Mouse (Mus musculus): Measurements from ENCODE around the gene Ntrk3. TPM values are rescaled to one million over a fixed set of nuclear protein-coding genes. Genes with fewer than 3 reads are reported as not detected.

Ntrk3 gene
- polyA plus RNA-seq, 1 experiment from 2014 or later = 31.3 TPM

GRCm38 (mm10) chr7:78584936-78585335, 152.9 kb downstream of the Ntrk3 start:
- no peaks in the 10 kb centered on the region for H3K27me3 ChIP-seq
- no peak overlapping the region for H3K4me2 ChIP-seq (replicated peaks)
- H3K4me3 ChIP-seq = no peak overlapping the region
- H3K36me3 ChIP-seq = no peaks in the 10 kb centered on the region
- H3K27ac ChIP-seq (replicated peaks) = no peak overlapping the region
- H3K4me1 ChIP-seq = peaks cover 1% of the 10 kb centered on the region; the same call in 1 of the 2 replicates
- no peak overlapping the region for H3K9ac ChIP-seq (replicated peaks)
- WGBS = 85% methylated on average over 2 of the region's 2 CpGs
- no peak for ATAC-seq (replicated peaks)
- H3K9me3 ChIP-seq = no peaks in the 10 kb centered on the region

GRCm38 (mm10) chr7:78584499-78584898, 153.3 kb downstream of the Ntrk3 start:
- Histone ChIP-seq H3K4me1 (peaks cover 5% of the 10 kb centered on the region), H3K27me3 (no peaks in the 10 kb centered on the region), H3K4me2 (replicated peaks) (no peak overlapping the region), H3K9me3 (no peaks in the 10 kb centered on the region), H3K9ac (replicated peaks) (no peak overlapping the region), H3K36me3 (no peaks in the 10 kb centered on the region), H3K4me3 (no peak overlapping the region), H3K27ac (replicated peaks) (no peak overlapping the region)
- no peak for ATAC-seq (replicated peaks)
- WGBS = 14% methylated on average over 3 of the region's 3 CpGs

- Histone ChIP-seq H3K27me3 (no peaks in the 10 kb centered on the region), H3K9me3 (no peaks in the 10 kb centered on the region), H3K4me2 (replicated peaks) (no peak overlapping the region), H3K27ac (replicated peaks) (no peak overlapping the region), H3K9ac (replicated peaks) (no peak overlapping the region), H3K4me3 (no peak overlapping the region), H3K4me1 (peaks cover 11% of the 10 kb centered on the region), H3K36me3 (no peaks in the 10 kb centered on the region)
- WGBS = 64% methylated on average over 6 of the region's 6 CpGs
- ATAC-seq (replicated peaks) = no peak
These were observed 154.1 kb downstream of the Ntrk3 start for GRCm38 (mm10) chr7:78583678-78584077.

- no peaks in the 10 kb centered on the region for H3K36me3 ChIP-seq
- no peak overlapping the region for H3K4me3 ChIP-seq
- no peak overlapping the region for H3K27ac ChIP-seq (replicated peaks)
- no peaks in the 10 kb centered on the region for H3K9me3 ChIP-seq
- peaks cover 18% of the 10 kb centered on the region for H3K4me1 ChIP-seq
- H3K27me3 ChIP-seq = no peaks in the 10 kb centered on the region
- 59% methylated on average over 1 of the region's 1 CpGs for WGBS
- no peak for ATAC-seq (replicated peaks)
- H3K9ac ChIP-seq (replicated peaks) = no peak overlapping the region
- H3K4me2 ChIP-seq (replicated peaks) = no peak overlapping the region
These were observed 156.5 kb downstream of the Ntrk3 start for GRCm38 (mm10) chr7:78581341-78581740.

GRCm38 (mm10) chr7:78579461-78580234, 158.2 kb downstream of the Ntrk3 start:
- Histone ChIP-seq H3K27ac (replicated peaks) (peak overlapping the region; percentile 96), H3K4me3 (peak overlapping the region; percentile 65), H3K9me3 (no peaks in the 10 kb centered on the region), H3K36me3 (no peaks in the 10 kb centered on the region), H3K9ac (replicated peaks) (peak overlapping the region; percentile 84), H3K4me1 (peaks cover 34% of the 10 kb centered on the region), H3K4me2 (replicated peaks) (peak overlapping the region; percentile 68), H3K27me3 (no peaks in the 10 kb centered on the region)
- no peak for ATAC-seq (replicated peaks)
- 1% methylated on average over 13 of the region's 13 CpGs for WGBS

- H3K4me2 ChIP-seq (replicated peaks) = peak overlapping the region; percentile 68
- H3K27ac ChIP-seq (replicated peaks) = peak overlapping the region; percentile 96
- under 1% methylated on average over 56 of the region's 66 CpGs for WGBS
- H3K27me3 ChIP-seq = no peaks in the 10 kb centered on the region
- peaks cover 44% of the 10 kb centered on the region for H3K4me1 ChIP-seq
- ATAC-seq (replicated peaks) = peak; percentile 36
- H3K36me3 ChIP-seq = no peaks in the 10 kb centered on the region
- no peaks in the 10 kb centered on the region for H3K9me3 ChIP-seq
- H3K4me3 ChIP-seq = peak overlapping the region; percentile 65
- H3K9ac ChIP-seq (replicated peaks) = peak overlapping the region; percentile 84
These were observed 159.1 kb downstream of the Ntrk3 start for GRCm38 (mm10) chr7:78578461-78579359.

GRCm38 (mm10) chr7:78578111-78578460, 159.7 kb downstream of the Ntrk3 start:
- WGBS = under 1% methylated on average over 19 of the region's 23 CpGs
- peak; percentile 82 for ATAC-seq (replicated peaks)
- peak overlapping the region; percentile 84 for H3K9ac ChIP-seq (replicated peaks)
- H3K9me3 ChIP-seq = no peaks in the 10 kb centered on the region
- H3K4me1 ChIP-seq = peaks cover 48% of the 10 kb centered on the region
- peak overlapping the region; percentile 96 for H3K27ac ChIP-seq (replicated peaks)
- H3K4me3 ChIP-seq = peak overlapping the region; percentile 65
- peak overlapping the region; percentile 68 for H3K4me2 ChIP-seq (replicated peaks)
- no peaks in the 10 kb centered on the region for H3K36me3 ChIP-seq
- H3K27me3 ChIP-seq = no peaks in the 10 kb centered on the region

GRCm38 (mm10) chr7:78577462-78578110, 160.2 kb downstream of the Ntrk3 start:
- Histone ChIP-seq H3K27ac (replicated peaks) (peak overlapping the region; percentile 96), H3K4me3 (peak overlapping the region; percentile 65), H3K4me1 (peaks cover 48% of the 10 kb centered on the region), H3K36me3 (no peaks in the 10 kb centered on the region), H3K27me3 (no peaks in the 10 kb centered on the region), H3K9me3 (no peaks in the 10 kb centered on the region), H3K4me2 (replicated peaks) (peak overlapping the region; percentile 68), H3K9ac (replicated peaks) (peak overlapping the region; percentile 84)
- under 1% methylated on average over 49 of the region's 49 CpGs for WGBS
- ATAC-seq (replicated peaks) = peak; percentile 69

GRCm38 (mm10) chr7:78576706-78577461, 160.9 kb downstream of the Ntrk3 start:
- H3K36me3 ChIP-seq = no peaks in the 10 kb centered on the region
- under 1% methylated on average over 35 of the region's 35 CpGs for WGBS
- peak overlapping the region; percentile 68 for H3K4me2 ChIP-seq (replicated peaks)
- peaks cover 48% of the 10 kb centered on the region for H3K4me1 ChIP-seq
- H3K9ac ChIP-seq (replicated peaks) = peak overlapping the region; percentile 84
- H3K27ac ChIP-seq (replicated peaks) = peak overlapping the region; percentile 96
- ATAC-seq (replicated peaks) = peak; percentile 61
- peak overlapping the region; percentile 65 for H3K4me3 ChIP-seq
- H3K9me3 ChIP-seq = no peaks in the 10 kb centered on the region
- no peaks in the 10 kb centered on the region for H3K27me3 ChIP-seq

GRCm38 (mm10) chr7:78576169-78576568, 161.6 kb downstream of the Ntrk3 start:
- H3K9ac ChIP-seq (replicated peaks) = peak overlapping the region; percentile 84
- no peaks in the 10 kb centered on the region for H3K27me3 ChIP-seq
- peak overlapping the region; percentile 68 for H3K4me2 ChIP-seq (replicated peaks)
- H3K36me3 ChIP-seq = no peaks in the 10 kb centered on the region
- H3K4me1 ChIP-seq = peaks cover 51% of the 10 kb centered on the region
- 20% methylated on average over 5 of the region's 5 CpGs for WGBS
- no peak for ATAC-seq (replicated peaks)
- no peaks in the 10 kb centered on the region for H3K9me3 ChIP-seq
- peak overlapping the region; percentile 65 for H3K4me3 ChIP-seq
- H3K27ac ChIP-seq (replicated peaks) = peak overlapping the region; percentile 28; the same call in 1 of the 2 replicates

- H3K27ac ChIP-seq (replicated peaks) = no peak overlapping the region
- peaks cover 53% of the 10 kb centered on the region for H3K4me1 ChIP-seq
- no peaks in the 10 kb centered on the region for H3K36me3 ChIP-seq
- no peak for ATAC-seq (replicated peaks)
- no peaks in the 10 kb centered on the region for H3K9me3 ChIP-seq
- no peaks in the 10 kb centered on the region for H3K27me3 ChIP-seq
- H3K4me2 ChIP-seq (replicated peaks) = peak overlapping the region; percentile 68
- 18% methylated on average over 3 of the region's 3 CpGs for WGBS
- peak overlapping the region; percentile 65 for H3K4me3 ChIP-seq
- H3K9ac ChIP-seq (replicated peaks) = peak overlapping the region; percentile 84
These were observed 162.3 kb downstream of the Ntrk3 start for GRCm38 (mm10) chr7:78575556-78575955.

Data from forebrain, embryonic 15.5 days (tissue).